In the genomic region with DNA sequence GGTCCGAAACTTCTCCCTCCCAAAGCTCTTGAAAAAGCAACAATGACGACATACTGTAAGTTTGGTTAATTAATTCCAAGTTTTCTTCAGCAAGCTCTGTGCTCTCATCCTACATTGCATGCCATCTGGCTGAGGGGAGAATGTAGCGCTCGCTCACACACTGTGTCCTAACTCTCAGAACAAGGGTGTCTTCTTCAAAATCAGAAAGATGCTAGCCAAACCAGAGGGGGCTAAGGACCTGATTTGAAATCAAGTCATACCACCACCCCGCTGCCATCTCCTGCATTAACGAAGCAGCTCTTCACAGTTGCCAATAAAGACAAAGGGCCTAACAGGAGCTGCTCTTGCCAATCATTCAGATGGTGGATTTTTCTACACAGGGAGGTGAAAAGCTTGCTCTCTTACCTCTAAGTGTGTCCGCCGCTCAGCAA, we compare ENCODE assay signal across 15 mouse cellular contexts.
DNase-seq lines count a peak whose midpoint lies in the region; ATAC-seq and TF ChIP-seq lines count a peak whose summit lies in the region.
"Had no signal": no experiment of that assay in that cellular context is flagged by ENCODE, and none has a peak within 500 bp of the region (broad histone marks: within the 10 kb centered on the region; RNA-seq: fewer than 3 reads in every experiment).

No protein-coding gene starts in this region.

- H3K9ac ChIP-seq in lung, postnatal 0 days (replicated peaks; ENCODE audit: low read depth): no peak overlapping the region
- H3K9ac ChIP-seq: heart, embryonic 15.5 days; kidney, embryonic 15.5 days; limb, embryonic 15.5 days; lung, embryonic 15.5 days had no signal

- H3K9me3 ChIP-seq in lung, postnatal 0 days (ENCODE audit: low read length): no peaks in the 10 kb centered on the region
- H3K9me3 ChIP-seq: heart, embryonic 15.5 days; kidney, embryonic 15.5 days; limb, embryonic 15.5 days; lung, embryonic 15.5 days had no signal

- peaks cover 6% of the 10 kb centered on the region; the same call in 1 of the 2 replicates for H3K4me1 ChIP-seq in lung, postnatal 0 days (ENCODE audit: insufficient read depth, low read depth, low read length)
- H3K4me1 ChIP-seq: kidney, embryonic 15.5 days; limb, embryonic 15.5 days had no signal

- no peak overlapping the region for H3K4me2 ChIP-seq in lung, postnatal 0 days (replicated peaks; ENCODE audit: low read depth, low read length)
- H3K4me2 ChIP-seq: heart, embryonic 15.5 days; kidney, embryonic 15.5 days; limb, embryonic 15.5 days; lung, embryonic 15.5 days had no signal

- WGBS in lung, postnatal 0 days: 93% methylated on average over 8 of the region's 8 CpGs

- peak; percentile 6 for DNase-seq in lung, postnatal 10 days
- DNase-seq in lung, postnatal 0 days (ENCODE audit: low spot score): no peak
- DNase-seq in layer of hippocampus, adult 11-12 months (ENCODE audit: low spot score): peak; percentile 49
- DNase-seq in left cerebral cortex, postnatal 10 days (ENCODE audit: extremely low spot score in 1 of 2, low spot score in 2 of 2): peak; percentile 22 to 61
- no peak for DNase-seq in embryo, embryonic 10 days (ENCODE audit: low spot score)
- DNase-seq in kidney, postnatal 10 days: no peak
- DNase-seq in kidney, postnatal 14 days: no peak
- no peak for DNase-seq in adrenal gland, postnatal 4 days (ENCODE audit: low spot score in 2 of 2)
- DNase-seq: gastrocnemius, postnatal 36 days; midbrain, embryonic 14.5 days had no signal

- H3K36me3 ChIP-seq in lung, postnatal 0 days (ENCODE audit: insufficient read depth, low read length): no peaks in the 10 kb centered on the region
- H3K36me3 ChIP-seq: heart, embryonic 15.5 days; kidney, embryonic 15.5 days; limb, embryonic 15.5 days; lung, embryonic 15.5 days had no signal

- no peak for TF ChIP-seq CTCF in lung, postnatal 0 days (IDR thresholded peaks at IDR 0.05)

- intact Hi-C loops in left cerebral cortex, postnatal 10 days (cut with DNase I): no loop called here

- no peak overlapping the region for H3K4me3 ChIP-seq in lung, postnatal 0 days (ENCODE audit: low read depth, low read length)
- H3K4me3 ChIP-seq: heart, embryonic 15.5 days; kidney, embryonic 15.5 days; limb, embryonic 15.5 days; lung, embryonic 15.5 days had no signal

- no peak for TF ChIP-seq EP300 in lung, postnatal 0 days (IDR thresholded peaks at IDR 0.05)

- no peak overlapping the region for H3K27ac ChIP-seq in lung, postnatal 0 days (ENCODE audit: low read length)
- H3K27ac ChIP-seq: heart, embryonic 15.5 days; kidney, embryonic 15.5 days; limb, embryonic 15.5 days; lung, embryonic 15.5 days had no signal

- no peaks in the 10 kb centered on the region for H3K27me3 ChIP-seq in lung, postnatal 0 days (replicated peaks; ENCODE audit: insufficient read depth, low read length)
- H3K27me3 ChIP-seq: kidney, embryonic 15.5 days; limb, embryonic 15.5 days; lung, embryonic 15.5 days had no signal

- ATAC-seq in lung, postnatal 0 days: no peak
- ATAC-seq: hindbrain, embryonic 16.5 days had no signal

Comparison
In these comparisons a context has a peak if more than half of its experiments do, and no peak if none do; other contexts are left out.
1. DNase-seq: peak in lung, postnatal 10 days (single experiment), layer of hippocampus, adult 11-12 months (single experiment) and left cerebral cortex, postnatal 10 days (2 of 2); none in lung, postnatal 0 days (single experiment), embryo, embryonic 10 days (single experiment), kidney, postnatal 10 days (single experiment), kidney, postnatal 14 days (single experiment) and adrenal gland, postnatal 4 days (0 of 2).